Mouse (Mus musculus) layer of hippocampus, adult 18-20 months (tissue): Measurements from ENCODE around the gene Pcyt2. TPM values are rescaled to one million over a fixed set of nuclear protein-coding genes. Genes with fewer than 3 reads are reported as not detected.

ENCODE experiments used
- DNase-seq, 2 experiments: peaks; one replicate each; pipeline ENCODE4 v3.0.0; 2022; ENCODE audit warnings: low spot score in 2 of 2
- total RNA-seq, 2 experiments: library from RNA; stranded (reverse); gene quantifications; 2 replicates each; pipeline ENCODE4 v1.2.3; 2021

The Pcyt2 gene
- total RNA-seq, 2 experiments from 2014 or later = 118 to 128 TPM

GRCm38 (mm10) chr11:120618619-120619535 lies 1.1 kb upstream of the Pcyt2 start:
- no peak for DNase-seq

DNA sequence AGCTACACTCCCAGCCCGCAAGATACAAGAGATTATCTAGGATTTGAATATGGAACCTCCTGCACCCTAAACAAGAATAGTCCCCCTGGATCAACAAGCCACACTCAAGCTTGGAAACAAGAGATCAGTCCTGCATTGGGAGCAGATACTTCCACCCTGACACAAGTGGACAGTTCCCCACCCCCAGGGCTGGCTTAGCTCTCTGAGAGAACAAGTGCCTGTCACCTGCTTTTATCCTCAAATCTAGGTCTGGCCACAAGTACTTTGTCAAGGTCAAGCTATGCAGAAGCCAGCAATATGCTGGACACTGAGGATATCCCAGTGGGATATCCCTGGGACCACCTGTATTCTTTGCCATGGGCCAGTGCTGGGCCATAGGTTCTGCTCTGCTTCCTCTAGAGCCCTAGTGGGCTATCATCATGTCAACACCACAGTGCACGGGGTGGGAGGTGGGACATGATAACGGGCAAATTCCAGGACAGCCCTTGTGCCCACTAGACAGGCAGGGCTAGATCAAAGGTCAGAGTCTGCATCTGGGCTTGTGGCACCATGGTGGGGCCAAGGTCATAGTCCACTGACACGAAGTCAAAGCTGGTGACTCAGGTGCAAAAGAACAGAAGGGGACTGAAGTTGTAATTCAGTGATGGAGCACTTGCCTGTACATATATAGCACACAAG lies 980 bp downstream of the Pcyt2 start:
- DNase-seq = no peak

DNA sequence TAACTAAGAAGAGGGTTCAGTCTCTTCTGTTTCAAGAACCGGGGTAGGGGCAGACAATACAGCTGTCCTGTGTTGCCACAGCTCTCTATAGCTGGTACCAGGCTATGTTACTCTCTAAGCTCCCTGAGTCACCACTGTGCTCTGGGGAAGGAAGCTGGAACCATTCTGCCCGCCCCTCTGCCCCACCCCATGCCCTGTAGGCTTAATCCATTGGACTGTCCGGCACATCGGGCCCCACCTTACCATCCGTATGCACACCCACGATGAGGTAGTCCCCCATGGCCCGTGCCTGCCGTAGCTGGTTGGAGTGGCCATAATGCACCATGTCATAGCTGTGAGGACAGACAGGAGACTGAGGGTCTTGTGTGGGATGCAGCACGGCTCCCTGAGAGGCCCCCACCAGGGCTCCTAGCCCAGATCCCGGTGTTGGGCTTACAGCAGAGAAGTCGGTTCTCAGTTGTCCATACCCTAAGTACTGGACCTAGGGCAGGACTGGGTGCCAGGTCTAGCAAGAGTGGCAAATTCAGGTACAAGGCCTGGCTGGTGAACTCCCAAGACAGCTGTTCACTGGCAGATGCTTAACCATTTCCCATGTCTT lies 2.0 kb downstream of the Pcyt2 start:
- no peak for DNase-seq

DNA sequence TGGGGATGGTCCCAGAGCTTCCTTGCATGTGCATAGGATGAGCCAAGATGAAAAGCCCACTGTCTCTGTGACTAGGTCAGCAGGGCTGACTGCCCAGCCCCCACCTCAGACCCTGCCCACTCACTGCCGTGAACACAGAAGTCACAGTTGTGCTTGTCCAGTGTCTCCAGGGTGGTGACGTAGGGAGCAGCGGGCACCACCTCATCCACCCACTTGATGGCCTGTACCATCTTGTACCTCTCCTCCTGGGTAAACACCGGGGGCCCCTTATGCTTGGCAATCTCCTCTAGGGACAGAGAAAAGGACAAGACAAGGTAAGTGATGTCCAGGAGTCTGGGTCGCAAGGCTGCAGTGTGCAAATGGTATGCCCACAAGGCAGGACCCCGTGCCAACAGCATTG lies 2.6 kb downstream of the Pcyt2 start:
- no peak for DNase-seq

DNA sequence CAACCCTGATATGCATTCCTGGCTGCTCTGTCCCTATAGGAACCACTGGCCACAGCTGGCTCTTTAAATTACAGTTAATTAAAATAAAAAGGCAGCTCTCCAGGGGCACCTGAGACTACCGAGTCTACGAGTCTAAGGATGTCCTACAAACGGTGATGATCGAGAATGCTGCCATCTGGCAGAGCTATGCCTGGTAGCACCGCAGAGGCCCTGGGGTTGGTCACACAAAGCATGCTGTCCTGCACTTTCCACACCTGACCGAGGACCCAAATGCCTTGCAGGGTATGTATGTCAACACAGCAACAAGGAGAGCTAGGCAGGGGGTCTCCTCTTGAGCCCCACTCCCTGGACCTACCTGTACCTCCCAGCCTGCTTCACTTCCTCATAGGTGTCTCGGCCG lies 3.8 kb downstream of the Pcyt2 start:
- DNase-seq = no peak

- no peak for DNase-seq
Observed at GRCm38 (mm10) chr11:120613481-120613972, 4.2 kb downstream of the Pcyt2 start.

DNA sequence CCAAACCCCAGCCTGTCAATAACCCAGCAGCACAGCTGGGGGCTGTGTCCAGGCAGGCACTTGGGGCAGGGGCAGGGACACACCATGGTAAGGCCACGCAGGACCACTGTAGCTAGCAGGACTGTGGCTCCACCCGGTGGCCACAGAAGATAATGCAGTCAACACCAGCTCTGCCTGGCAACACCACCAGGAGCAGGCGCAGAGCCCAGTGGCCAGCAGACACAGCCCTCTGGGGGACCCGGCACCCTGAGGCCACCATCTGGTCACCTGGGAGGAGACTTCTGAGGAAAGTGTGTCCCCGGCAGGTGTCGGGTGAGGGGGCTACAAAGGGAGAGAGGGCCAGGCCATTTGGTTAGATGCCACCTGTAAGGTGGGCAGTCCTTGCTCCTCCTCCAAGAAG lies 5.0 kb downstream of the Pcyt2 start:
- peak in 1 of 2 experiments; percentile 77 for DNase-seq

- no peak for DNase-seq
Observed at GRCm38 (mm10) chr11:120610477-120611046, 7.2 kb downstream of the Pcyt2 start.

GRCm38 (mm10) chr11:120609250-120609649 lies 8.5 kb downstream of the Pcyt2 start:
- DNase-seq = no peak

- DNase-seq = no peak
Observed at GRCm38 (mm10) chr11:120608241-120609034, 9.3 kb downstream of the Pcyt2 start, which contains the start of gene Npb. Gene Npb (plus strand): TSS chr11:120608477.

DNA sequence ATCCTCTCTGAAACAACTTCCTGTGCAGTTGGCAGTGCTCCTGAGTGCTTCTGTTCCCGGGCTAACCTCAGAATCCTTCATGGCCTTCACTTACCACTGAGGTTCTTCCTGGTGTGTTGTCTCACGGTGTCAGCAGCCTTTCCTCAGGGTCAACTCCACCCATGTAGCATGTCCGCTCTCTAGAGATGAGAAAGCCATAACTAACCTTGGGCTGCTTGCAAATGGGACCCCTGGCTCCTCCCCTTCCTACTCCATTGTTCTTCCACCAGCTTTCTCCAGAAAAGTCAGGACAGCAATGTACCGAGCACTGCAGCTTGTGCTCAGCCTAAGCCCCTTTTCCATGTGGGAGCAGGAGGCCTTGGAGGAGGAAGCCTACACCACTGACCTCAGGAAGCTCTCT lies 11.0 kb downstream of the Pcyt2 start:
- DNase-seq = no peak

- no peak for DNase-seq
Observed at GRCm38 (mm10) chr11:120605667-120606066, 12.1 kb downstream of the Pcyt2 start.

DNA sequence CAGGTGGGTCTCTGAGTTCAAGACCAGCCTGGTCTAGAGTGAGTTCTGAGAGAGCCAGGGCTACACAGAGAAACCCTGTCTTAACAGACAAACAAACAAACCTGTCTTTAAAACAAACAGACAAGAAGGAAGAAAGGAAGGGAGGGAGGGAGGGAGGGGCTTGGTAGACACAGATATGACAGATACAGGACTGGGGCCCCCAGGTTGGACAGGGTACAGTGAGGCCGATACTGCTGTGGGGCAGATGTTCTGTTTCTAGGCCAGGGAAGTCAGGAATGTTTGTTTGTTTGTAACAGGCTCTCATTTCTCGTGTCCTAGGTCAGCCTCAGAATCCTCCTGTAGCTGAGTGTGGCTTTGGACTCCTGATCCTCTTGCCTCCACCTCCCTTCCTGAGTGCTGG lies 14.2 kb downstream of the Pcyt2 start:
- DNase-seq = no peak

DNA sequence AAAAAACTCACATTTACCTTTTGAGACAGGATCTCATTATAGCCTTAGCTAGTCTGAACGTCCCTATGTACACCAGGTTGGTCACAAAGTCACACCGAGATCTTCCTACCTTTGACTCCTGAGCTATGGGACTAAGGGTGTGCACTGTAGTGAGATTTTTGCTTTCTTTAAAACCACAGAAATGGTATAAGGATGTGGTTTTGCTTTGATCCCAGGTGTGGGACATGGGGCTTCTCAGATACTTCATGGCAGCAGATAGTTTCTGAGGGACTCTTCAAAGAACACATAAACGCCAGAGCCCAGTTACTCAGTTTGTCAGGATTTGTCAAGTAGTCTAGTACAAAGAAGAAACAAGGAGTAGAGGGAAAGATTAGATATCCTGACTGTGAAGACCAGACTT lies 17.0 kb downstream of the Pcyt2 start:
- DNase-seq = no peak

DNA sequence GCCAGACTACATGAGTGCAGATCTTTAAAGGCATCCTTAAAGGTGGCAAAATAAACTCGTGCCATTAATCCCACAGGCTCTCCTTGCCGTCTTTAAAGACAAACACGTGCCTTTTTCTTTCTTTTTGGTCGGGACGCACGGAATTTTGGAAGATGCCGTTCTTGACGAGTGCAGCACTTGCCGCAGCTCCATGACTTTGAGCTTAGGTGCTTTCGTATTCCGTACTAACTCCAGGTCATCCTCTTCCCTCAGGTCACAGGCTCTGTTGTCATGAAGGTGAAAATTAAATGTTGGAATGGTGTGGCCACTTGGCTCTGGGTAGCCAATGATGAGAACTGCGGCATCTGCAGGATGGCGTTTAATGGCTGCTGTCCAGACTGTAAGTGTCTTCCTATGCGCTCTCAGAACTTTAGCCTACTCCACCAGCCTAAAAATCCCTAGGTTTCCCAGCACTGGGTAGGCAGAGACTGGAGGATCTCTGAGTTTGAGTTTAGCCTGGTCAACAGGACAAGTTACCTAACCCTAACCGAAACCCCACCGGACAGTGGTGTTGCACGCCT lies 18.7 kb downstream of the Pcyt2 start:
- no peak for DNase-seq

- DNase-seq = peak; percentile 91 to 95
Observed at GRCm38 (mm10) chr11:120598283-120598989, 19.3 kb downstream of the Pcyt2 start, which contains the start of the genes Alyref and Anapc11. Gene Alyref (minus strand): TSS chr11:120598365. Gene Anapc11 (plus strand): TSS chr11:120598421.

DNA sequence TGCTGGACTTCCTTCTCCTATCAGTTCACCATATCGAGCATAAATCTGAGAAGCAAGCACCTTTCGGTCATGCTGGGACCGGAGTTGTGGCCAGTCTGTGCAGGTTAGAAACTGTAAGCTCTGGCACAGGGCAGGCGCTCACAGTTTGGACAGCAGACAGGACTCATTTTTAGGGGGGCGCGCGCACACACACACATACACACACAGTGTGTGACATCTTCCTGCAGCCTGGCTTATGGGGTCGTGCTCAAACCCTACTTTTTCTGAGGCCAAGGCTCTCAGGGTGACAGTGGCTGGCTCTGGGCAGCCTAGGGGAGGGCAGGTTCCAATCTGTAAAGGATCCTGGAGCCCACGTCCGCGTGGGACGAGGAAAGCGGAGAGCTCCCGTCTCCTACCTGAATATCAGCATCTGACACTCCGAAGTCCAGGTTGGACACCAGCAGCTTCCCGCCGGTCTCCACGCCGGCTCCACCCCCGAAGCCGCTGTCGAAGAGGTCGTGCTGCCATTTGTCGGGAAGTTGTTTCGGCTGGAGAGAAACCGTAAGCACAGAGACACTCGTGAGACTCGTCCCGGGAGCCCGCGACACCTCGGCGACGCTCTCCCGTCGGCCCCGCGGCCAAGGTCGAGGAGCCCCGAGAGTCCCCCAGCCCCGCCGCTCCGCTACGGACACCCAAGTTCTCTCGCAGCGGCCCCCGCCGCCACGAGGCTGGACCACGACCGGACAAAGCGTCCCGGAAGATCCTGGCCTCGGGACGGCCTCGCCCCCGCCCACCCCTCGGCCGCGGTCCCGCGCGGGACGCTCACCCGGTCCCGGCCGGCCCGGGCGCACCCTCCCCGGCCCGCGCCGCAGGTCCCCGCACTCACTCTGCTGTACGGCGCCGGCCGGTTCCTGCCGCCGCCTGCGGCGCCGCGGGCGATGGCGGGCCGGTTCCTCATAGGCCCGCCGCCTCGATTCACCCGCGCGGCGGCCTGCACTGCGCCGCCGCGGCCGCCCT lies 20.2 kb downstream of the Pcyt2 start:
- no peak for DNase-seq

DNA sequence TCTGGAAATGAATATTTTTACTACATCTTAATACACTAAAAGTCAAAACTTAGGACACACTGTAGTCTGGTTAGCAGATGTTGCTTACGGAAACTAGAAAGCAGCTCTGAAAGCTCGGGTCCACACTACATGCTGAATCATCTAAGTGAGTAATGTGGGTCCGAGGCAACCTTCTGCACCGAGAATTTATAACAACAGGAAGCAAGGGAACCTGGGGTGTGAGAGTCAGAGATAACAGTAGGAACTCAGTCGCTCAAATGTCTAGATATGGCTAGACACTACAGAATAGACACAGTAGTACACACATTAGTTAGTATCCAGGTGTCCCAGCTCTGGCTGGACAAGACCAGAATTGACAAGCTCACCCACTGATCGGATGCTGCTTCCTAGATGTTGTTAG lies 29.2 kb downstream of the Pcyt2 start:
- no peak for DNase-seq
